Mouse (Mus musculus) neural tube, embryonic 10.5 days (tissue): ENCODE data around the gene Gm42957.
"Not testable (repeated sequence)": the region's sequence is repeated elsewhere in the genome, so short reads cannot be mapped to it uniquely, and the experiment has no call there.

Experiments
- DNase-seq: peaks from one replicate; pipeline ENCODE4 v3.0.0-alpha.2; 2017; ENCODE audit warnings: low spot score; ENCODE audit errors: extremely low spot score

Gene Gm42957

GRCm38 (mm10) chr3:96617941-96618340 lies 17.3 kb upstream of the Gm42957 start:
- no peak for DNase-seq

- DNase-seq: no peak
These were observed 12.1 kb upstream of the Gm42957 start for GRCm38 (mm10) chr3:96623201-96623600.

- peak; percentile 95 for DNase-seq
These were observed 5.3 kb upstream of the Gm42957 start, which contains the start of gene Rbm8a for GRCm38 (mm10) chr3:96629729-96630600. TSS of gene Rbm8a (plus strand) at chr3:96629933.

GRCm38 (mm10) chr3:96632058-96632457 lies 3.2 kb upstream of the Gm42957 start:
- DNase-seq: no peak

- no peak for DNase-seq
These were observed 1.3 kb upstream of the Gm42957 start for GRCm38 (mm10) chr3:96634015-96634414.

GRCm38 (mm10) chr3:96635906-96636305 lies 632 bp downstream of the Gm42957 start:
- no peak for DNase-seq

- DNase-seq: no peak
These were observed 1.2 kb downstream of the Gm42957 start for GRCm38 (mm10) chr3:96636448-96636847.

GRCm38 (mm10) chr3:96639219-96639618 lies 3.9 kb downstream of the Gm42957 start:
- peak; percentile 59 for DNase-seq

- DNase-seq: peak; percentile 26
These were observed 9.9 kb downstream of the Gm42957 start, which contains the start of gene Itga10 for GRCm38 (mm10) chr3:96645018-96645649. TSS of gene Itga10 (plus strand) at chr3:96645584.

GRCm38 (mm10) chr3:96647365-96647764 lies 12.1 kb downstream of the Gm42957 start:
- DNase-seq: no peak

GRCm38 (mm10) chr3:96660901-96661300 lies 25.6 kb downstream of the Gm42957 start:
- no peak for DNase-seq

GRCm38 (mm10) chr3:96662731-96663316 lies 27.6 kb downstream of the Gm42957 start:
- DNase-seq: peak; percentile 29

GRCm38 (mm10) chr3:96663432-96664239 lies 28.4 kb downstream of the Gm42957 start:
- peak; percentile 86 for DNase-seq

GRCm38 (mm10) chr3:96665732-96666363 lies 30.6 kb downstream of the Gm42957 start:
- DNase-seq: not testable (repeated sequence)

GRCm38 (mm10) chr3:96666916-96667315 lies 31.6 kb downstream of the Gm42957 start:
- DNase-seq: no peak

GRCm38 (mm10) chr3:96667316-96667715 lies 32.0 kb downstream of the Gm42957 start:
- no peak for DNase-seq

- DNase-seq: no peak
These were observed 33.3 kb downstream of the Gm42957 start for GRCm38 (mm10) chr3:96668424-96669067.

- DNase-seq: peak; percentile 74
These were observed 34.6 kb downstream of the Gm42957 start, which contains the start of gene Ankrd35 for GRCm38 (mm10) chr3:96669727-96670468. TSS of gene Ankrd35 (plus strand) at chr3:96670131.

- no peak for DNase-seq
These were observed 36.2 kb downstream of the Gm42957 start for GRCm38 (mm10) chr3:96671519-96671918.
